Mouse (Mus musculus) naive thymus-derived CD4-positive, alpha-beta T cell, adult 5 months (primary cell): Measurements from ENCODE around the gene Kcnq2. TPM values are rescaled to one million over a fixed set of nuclear protein-coding genes. Genes with fewer than 3 reads are reported as not detected.

Experiments
- polyA plus RNA-seq: library from polyadenylated mRNA; unstranded; fragments of 100-300 nt; shearing (Covaris generic); gene quantifications from one replicate; pipeline ENCODE4 v1.2.1, GENCODE M21; 2017

Gene Kcnq2
- polyA plus RNA-seq = not detected

DNA sequence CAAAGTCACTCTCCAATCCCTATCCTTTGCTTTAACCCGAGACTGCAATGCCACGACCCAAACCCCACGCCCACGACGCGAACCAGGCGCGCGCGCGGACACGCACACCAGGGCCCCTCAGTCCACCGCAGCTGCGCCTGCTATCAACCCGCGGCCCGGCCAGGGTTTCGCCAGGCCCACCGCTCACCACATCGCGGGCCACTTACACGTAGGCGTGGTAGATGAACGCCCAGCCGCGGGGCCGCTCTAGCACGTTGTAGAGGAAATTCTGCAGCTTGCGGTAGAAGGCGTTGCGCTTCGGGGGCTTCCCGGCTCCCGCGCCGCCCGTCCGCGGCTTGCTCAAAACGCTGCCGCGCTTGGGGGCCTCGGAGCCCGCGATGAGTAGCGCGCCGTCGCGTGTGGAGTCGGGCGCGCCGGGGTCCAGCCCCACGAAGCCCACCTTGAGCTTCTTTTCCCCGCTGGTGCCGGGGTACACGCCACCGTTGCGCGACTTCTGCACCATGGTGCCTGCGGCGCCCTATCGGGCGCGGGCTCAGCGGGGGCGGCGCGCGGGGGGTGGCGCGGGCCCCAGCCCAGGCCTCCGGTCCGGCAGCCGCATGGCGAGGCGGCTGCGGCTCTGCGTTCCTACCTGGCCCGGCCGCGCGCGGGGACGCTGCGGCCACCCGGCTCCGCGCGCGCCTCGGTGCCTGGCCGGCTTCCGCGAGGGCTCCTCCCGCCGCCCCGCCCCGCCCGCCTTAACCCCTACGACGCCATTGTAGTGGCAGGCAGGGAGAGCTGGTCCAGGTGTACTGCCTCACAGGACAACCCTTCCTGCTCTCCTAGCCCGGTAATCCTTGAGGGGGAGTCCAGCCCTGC is at the start of gene Kcnq2:
Gene Kcnq2, minus strand, starts transcription at position 710 of the 855 bp plus-strand sequence.

DNA sequence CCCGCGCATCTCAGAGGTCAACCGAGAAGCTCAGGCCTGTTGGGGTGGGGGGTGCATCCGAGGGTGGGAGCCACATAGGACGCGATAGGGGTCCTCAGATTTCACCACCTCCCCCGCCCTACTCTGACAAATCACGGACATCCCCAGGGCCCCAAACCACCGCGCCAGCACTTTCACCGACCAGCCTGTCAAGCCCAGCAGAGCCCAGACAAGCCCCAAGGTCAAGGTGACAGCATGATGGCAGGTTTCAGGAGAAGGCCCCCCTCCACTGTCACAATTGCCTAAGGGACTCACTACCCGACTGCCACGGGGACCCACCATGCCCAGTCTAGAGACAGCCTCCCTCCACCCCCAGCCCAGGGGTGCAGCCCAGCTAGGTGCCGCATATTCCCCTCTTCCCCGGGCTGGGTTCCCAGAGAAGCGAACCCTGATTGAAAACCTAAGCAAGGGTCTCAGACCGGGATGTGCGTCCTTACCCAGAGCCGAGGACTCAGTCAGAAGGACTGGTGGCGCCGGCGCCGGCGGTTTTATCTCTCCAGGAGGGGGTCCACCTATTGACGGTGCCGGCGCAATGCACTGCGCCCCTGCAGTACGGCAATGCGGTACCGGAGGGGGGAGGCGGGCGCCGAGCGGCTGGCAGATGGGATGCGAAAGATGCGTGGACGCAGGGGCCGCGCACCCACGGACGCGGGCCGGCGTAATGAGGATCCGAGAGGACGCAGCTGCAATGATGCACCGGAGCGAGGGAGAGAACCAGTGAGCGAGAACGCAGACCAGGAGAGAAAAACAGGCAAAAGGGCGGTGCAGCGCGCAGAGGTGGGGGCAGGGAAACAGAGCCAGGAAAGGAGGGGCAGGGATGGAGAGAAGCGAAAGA is 21.4 kb upstream of the Kcnq2 start, which contains the start of gene Eef1a2:
Gene Eef1a2, minus strand, starts transcription at position 767 of the 874 bp plus-strand sequence.

DNA sequence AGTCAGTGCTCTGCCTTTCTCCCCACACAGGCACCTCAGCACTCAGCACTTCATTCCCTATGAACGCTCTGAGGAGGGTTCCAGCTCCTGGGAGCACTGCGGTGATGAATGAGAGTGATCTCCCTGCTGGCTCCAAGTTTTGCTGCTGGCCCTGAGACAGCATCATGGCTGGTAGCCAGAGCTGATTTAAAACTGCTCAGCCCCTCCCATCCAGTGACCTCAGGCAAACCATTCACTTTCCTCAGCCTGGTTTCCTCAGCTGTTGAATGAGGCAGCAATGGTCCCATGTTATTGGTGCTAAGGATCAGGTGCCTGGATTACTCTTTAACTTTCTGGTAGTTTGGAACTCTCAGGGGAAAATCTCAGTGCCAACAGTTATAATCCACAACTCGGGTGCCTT is 91.7 kb downstream of the Kcnq2 start, which contains the start of gene Chrna4:
Gene Chrna4, minus strand, starts transcription at position 110 of the 400 bp plus-strand sequence.

Other genes starting within 250 kb of the Kcnq2 start
- 117 TPM for gene Ythdf1, start 214.4 kb downstream of the Kcnq2 start, polyA plus RNA-seq
- gene Birc7, start 206.3 kb downstream of the Kcnq2 start, polyA plus RNA-seq = not detected
- gene Nkain4, start 180.6 kb downstream of the Kcnq2 start, polyA plus RNA-seq = not detected
- gene Arfgap1, start 168.1 kb downstream of the Kcnq2 start, polyA plus RNA-seq = 68.9 TPM
- 1.5 TPM for gene Col20a1, start 148.8 kb downstream of the Kcnq2 start, polyA plus RNA-seq
- gene Chrna4, start 91.8 kb downstream of the Kcnq2 start, polyA plus RNA-seq = not detected
- not detected for gene Eef1a2, start 21.7 kb upstream of the Kcnq2 start, polyA plus RNA-seq
- 154 TPM for gene Ppdpf, start 51.9 kb upstream of the Kcnq2 start, polyA plus RNA-seq
- 0.09 TPM for gene Ptk6, start 67.5 kb upstream of the Kcnq2 start, polyA plus RNA-seq
- 0.49 TPM for gene Srms, start 77.9 kb upstream of the Kcnq2 start, polyA plus RNA-seq
- not detected for gene Fndc11, start 84.7 kb upstream of the Kcnq2 start, polyA plus RNA-seq
- gene Helz2, start 106.7 kb upstream of the Kcnq2 start, polyA plus RNA-seq = 18.9 TPM
- gene Gmeb2, start 152.7 kb upstream of the Kcnq2 start, polyA plus RNA-seq = 35.9 TPM
- not detected for gene Stmn3, start 179.2 kb upstream of the Kcnq2 start, polyA plus RNA-seq
- gene Rtel1, start 184.4 kb upstream of the Kcnq2 start, polyA plus RNA-seq = 89.7 TPM
- 109 TPM for gene Zgpat, start 229.6 kb upstream of the Kcnq2 start, polyA plus RNA-seq
- gene Arfrp1, start 230.1 kb upstream of the Kcnq2 start, polyA plus RNA-seq = 133 TPM
- 242 TPM for gene Lime1, start 244.8 kb upstream of the Kcnq2 start, polyA plus RNA-seq